Comparison of ENCODE assay signal across 16 mouse cellular contexts in genomic region chr11:102008954-102009637, GRCm38 (mm10). TPM values are rescaled to one million over a fixed set of nuclear protein-coding genes. Genes with fewer than 3 reads are reported as not detected.
DNase-seq lines count a peak whose midpoint lies in the region; ATAC-seq and TF ChIP-seq lines count a peak whose summit lies in the region.
"Had no signal": no experiment of that assay in that cellular context is flagged by ENCODE, and none has a peak within 500 bp of the region (broad histone marks: within the 10 kb centered on the region; RNA-seq: fewer than 3 reads in every experiment).

No protein-coding gene starts in this region.

- no peak for TF ChIP-seq EP300 in stomach, postnatal 0 days (optimal IDR thresholded peaks at IDR 0.05)

- H3K4me1 ChIP-seq in heart, embryonic 15.5 days (replicated peaks), result no peaks in the 10 kb centered on the region
- H3K4me1 ChIP-seq in heart, embryonic 11.5 days (ENCODE audit: control insufficient read depth, insufficient read depth, low read length), result no peaks in the 10 kb centered on the region
- H3K4me1 ChIP-seq in midbrain, embryonic 13.5 days (replicated peaks), result peaks cover 24% of the 10 kb centered on the region
- no peaks in the 10 kb centered on the region for H3K4me1 ChIP-seq in midbrain, embryonic 16.5 days (ENCODE audit: control insufficient read depth, insufficient read depth, low read length)
- H3K4me1 ChIP-seq in limb, embryonic 12.5 days (replicated peaks), result peaks cover 16% of the 10 kb centered on the region
- no peaks in the 10 kb centered on the region for H3K4me1 ChIP-seq in stomach, postnatal 0 days (replicated peaks; ENCODE audit: control insufficient read depth, insufficient read depth)

- DNase-seq in stomach, postnatal 0 days (ENCODE audit: low spot score), result peak; percentile 38
- DNase-seq in cerebellum, postnatal 4 days (ENCODE audit: low spot score in 2 of 2), result no peak
- DNase-seq in kidney, postnatal 14 days, result no peak
- DNase-seq: adrenal gland, adult 2 months; heart, adult 18-20 months; kidney, adult 18-20 months; layer of hippocampus, adult 9-11 months had no signal

- TF ChIP-seq CTCF in stomach, postnatal 0 days (IDR thresholded peaks at IDR 0.05; ENCODE audit: low read depth), result no peak

- peak; percentile 67 for ATAC-seq in heart, embryonic 15.5 days (replicated peaks; ENCODE audit: insufficient number of reproducible peaks, insufficient read depth, low FRiP score, low read depth)
- ATAC-seq in heart, embryonic 11.5 days (replicated peaks; ENCODE audit: insufficient number of reproducible peaks, low FRiP score, low TSS enrichment), result no peak
- ATAC-seq in midbrain, embryonic 13.5 days, result no peak
- no peak for ATAC-seq in midbrain, embryonic 16.5 days
- no peak for ATAC-seq in limb, embryonic 12.5 days (ENCODE audit: insufficient number of reproducible peaks, insufficient read depth, low FRiP score, low TSS enrichment, low read depth)
- no peak for ATAC-seq in stomach, postnatal 0 days (ENCODE audit: low FRiP score, low TSS enrichment)
- ATAC-seq: CD4-positive, CD25-positive, alpha-beta regulatory T cell, adult 4 months had no signal

- no peaks in the 10 kb centered on the region for H3K36me3 ChIP-seq in heart, embryonic 15.5 days
- H3K36me3 ChIP-seq in heart, embryonic 11.5 days (ENCODE audit: control insufficient read depth, insufficient read depth, low read length), result no peaks in the 10 kb centered on the region; the same call in 1 of the 2 replicates
- H3K36me3 ChIP-seq in midbrain, embryonic 13.5 days, result peaks cover 95% of the 10 kb centered on the region
- peaks cover 29% of the 10 kb centered on the region for H3K36me3 ChIP-seq in midbrain, embryonic 16.5 days (ENCODE audit: control insufficient read depth, insufficient read depth, low read length)
- peaks cover 87% of the 10 kb centered on the region for H3K36me3 ChIP-seq in limb, embryonic 12.5 days
- peaks cover 2% of the 10 kb centered on the region; the same call in 1 of the 2 replicates for H3K36me3 ChIP-seq in stomach, postnatal 0 days (ENCODE audit: control insufficient read depth, insufficient read depth, low read length)

- no peak overlapping the region for H3K4me2 ChIP-seq in heart, embryonic 15.5 days
- no peak overlapping the region for H3K4me2 ChIP-seq in heart, embryonic 11.5 days
- H3K4me2 ChIP-seq in midbrain, embryonic 13.5 days (replicated peaks), result no peak overlapping the region
- no peak overlapping the region for H3K4me2 ChIP-seq in midbrain, embryonic 16.5 days (ENCODE audit: low read length)
- no peak overlapping the region for H3K4me2 ChIP-seq in limb, embryonic 12.5 days
- H3K4me2 ChIP-seq in stomach, postnatal 0 days (replicated peaks; ENCODE audit: low read depth), result no peak overlapping the region

- no peaks in the 10 kb centered on the region for H3K9me3 ChIP-seq in heart, embryonic 15.5 days (replicated peaks)
- H3K9me3 ChIP-seq in heart, embryonic 11.5 days (replicated peaks; ENCODE audit: control insufficient read depth, low read length), result 0 out of 2 replicates have a peak, but pooled peaks cover 2% of the 10 kb centered on the region
- no peaks in the 10 kb centered on the region for H3K9me3 ChIP-seq in midbrain, embryonic 13.5 days
- H3K9me3 ChIP-seq in midbrain, embryonic 16.5 days (replicated peaks; ENCODE audit: control insufficient read depth, low read length, poor library complexity, severe bottlenecking), result no peaks in the 10 kb centered on the region
- peaks cover 6% of the 10 kb centered on the region; the same call in 1 of the 2 replicates for H3K9me3 ChIP-seq in limb, embryonic 12.5 days
- no peaks in the 10 kb centered on the region for H3K9me3 ChIP-seq in stomach, postnatal 0 days (ENCODE audit: control insufficient read depth, low read length)

- no peak overlapping the region for H3K9ac ChIP-seq in heart, embryonic 15.5 days
- no peak overlapping the region for H3K9ac ChIP-seq in heart, embryonic 11.5 days (ENCODE audit: low read depth, low read length)
- no peak overlapping the region for H3K9ac ChIP-seq in midbrain, embryonic 13.5 days (replicated peaks)
- H3K9ac ChIP-seq in midbrain, embryonic 16.5 days (ENCODE audit: low read depth, low read length), result no peak overlapping the region
- no peak overlapping the region for H3K9ac ChIP-seq in limb, embryonic 12.5 days (replicated peaks)
- H3K9ac ChIP-seq in stomach, postnatal 0 days (ENCODE audit: low read length), result no peak overlapping the region
- H3K9ac ChIP-seq: liver, embryonic 14.5 days had no signal

- H3K27me3 ChIP-seq in heart, embryonic 15.5 days, result no peaks in the 10 kb centered on the region
- no peaks in the 10 kb centered on the region for H3K27me3 ChIP-seq in heart, embryonic 11.5 days (ENCODE audit: control insufficient read depth, insufficient read depth, low read length)
- H3K27me3 ChIP-seq in midbrain, embryonic 13.5 days, result no peaks in the 10 kb centered on the region
- H3K27me3 ChIP-seq in midbrain, embryonic 16.5 days (ENCODE audit: control insufficient read depth, insufficient read depth, low read depth, low read length), result no peaks in the 10 kb centered on the region
- H3K27me3 ChIP-seq in limb, embryonic 12.5 days, result no peaks in the 10 kb centered on the region
- H3K27me3 ChIP-seq in stomach, postnatal 0 days (ENCODE audit: control insufficient read depth, insufficient read depth, low read length), result no peaks in the 10 kb centered on the region

- no peak overlapping the region for H3K4me3 ChIP-seq in heart, embryonic 15.5 days
- no peak overlapping the region for H3K4me3 ChIP-seq in heart, embryonic 11.5 days (ENCODE audit: low read depth, low read length)
- no peak overlapping the region for H3K4me3 ChIP-seq in midbrain, embryonic 13.5 days (replicated peaks)
- H3K4me3 ChIP-seq in midbrain, embryonic 16.5 days (ENCODE audit: low read depth, low read length), result no peak overlapping the region
- H3K4me3 ChIP-seq in limb, embryonic 12.5 days (replicated peaks), result no peak overlapping the region
- no peak overlapping the region for H3K4me3 ChIP-seq in stomach, postnatal 0 days (ENCODE audit: low read depth, low read length)

- 58% methylated on average over 15 of the region's 15 CpGs for WGBS in heart, embryonic 15.5 days
- 59% methylated on average over 15 of the region's 15 CpGs for WGBS in heart, embryonic 11.5 days (ENCODE audit: insufficient replicate concordance)
- WGBS in midbrain, embryonic 13.5 days, result 85% methylated on average over 15 of the region's 15 CpGs
- WGBS in midbrain, embryonic 16.5 days, result 89% methylated on average over 15 of the region's 15 CpGs
- WGBS in limb, embryonic 12.5 days, result 89% methylated on average over 15 of the region's 15 CpGs
- WGBS in stomach, postnatal 0 days, result 66% methylated on average over 15 of the region's 15 CpGs

- peak overlapping the region; percentile 24; the same call in 1 of the 2 replicates for H3K27ac ChIP-seq in heart, embryonic 15.5 days
- no peak overlapping the region for H3K27ac ChIP-seq in heart, embryonic 11.5 days (ENCODE audit: low read depth, low read length)
- H3K27ac ChIP-seq in midbrain, embryonic 13.5 days, result peak overlapping the region; percentile 83
- H3K27ac ChIP-seq in midbrain, embryonic 16.5 days (ENCODE audit: low read length), result no peak overlapping the region
- 0 out of 2 replicates have a peak overlapping the region, but pooled peaks have one; percentile 72 for H3K27ac ChIP-seq in limb, embryonic 12.5 days
- no peak overlapping the region for H3K27ac ChIP-seq in stomach, postnatal 0 days (replicated peaks)
- H3K27ac ChIP-seq: liver, embryonic 14.5 days had no signal

RNA-seq across cellular contexts. Expression of gene Mpp3, which starts 19.2 kb away (rescaled TPM):
- polyA plus RNA-seq in heart, embryonic 15.5 days (2015; fragmentation: Nextera tagmentation; extraction: Ambion mirVana), result 2.9 and 3.6 TPM in 2 replicates
- polyA plus RNA-seq in heart, embryonic 11.5 days (2014; fragmentation: Nextera tagmentation; extraction: Ambion mirVana), result 2.7 and 3.4 TPM in 2 replicates
- 45.3 and 46.4 TPM in 2 replicates for polyA plus RNA-seq in midbrain, embryonic 13.5 days (2015; fragmentation: Nextera tagmentation; extraction: Ambion mirVana)
- polyA plus RNA-seq in midbrain, embryonic 16.5 days (2015; fragmentation: Nextera tagmentation; extraction: Ambion mirVana), result 57.4 and 64.6 TPM in 2 replicates
- 13.7 and 16.3 TPM in 2 replicates for polyA plus RNA-seq in limb, embryonic 12.5 days (2016; fragmentation: Nextera tagmentation; extraction: Ambion mirVana)
- 3.3 and 3.4 TPM in 2 replicates for polyA plus RNA-seq in stomach, postnatal 0 days (2015; fragmentation: Nextera tagmentation; extraction: Ambion mirVana)

RNA-seq across cellular contexts. Expression of gene Dusp3, which starts 22.3 kb away (rescaled TPM):
- 50.4 and 56.7 TPM in 2 replicates for polyA plus RNA-seq in heart, embryonic 15.5 days (2015; fragmentation: Nextera tagmentation; extraction: Ambion mirVana)
- polyA plus RNA-seq in heart, embryonic 11.5 days (2014; fragmentation: Nextera tagmentation; extraction: Ambion mirVana), result 49.2 and 49.4 TPM in 2 replicates
- polyA plus RNA-seq in midbrain, embryonic 13.5 days (2015; fragmentation: Nextera tagmentation; extraction: Ambion mirVana), result 11.3 and 11.8 TPM in 2 replicates
- 25.6 and 29.7 TPM in 2 replicates for polyA plus RNA-seq in midbrain, embryonic 16.5 days (2015; fragmentation: Nextera tagmentation; extraction: Ambion mirVana)
- 11.2 and 11.6 TPM in 2 replicates for polyA plus RNA-seq in limb, embryonic 12.5 days (2016; fragmentation: Nextera tagmentation; extraction: Ambion mirVana)
- 21.7 and 22.8 TPM in 2 replicates for polyA plus RNA-seq in stomach, postnatal 0 days (2015; fragmentation: Nextera tagmentation; extraction: Ambion mirVana)

RNA-seq across cellular contexts. Expression of gene Cfap97d1, which starts 25.0 kb away (rescaled TPM):
- polyA plus RNA-seq in heart, embryonic 15.5 days (2015; fragmentation: Nextera tagmentation; extraction: Ambion mirVana), result not detected in 2 replicates
- not detected in 2 replicates for polyA plus RNA-seq in heart, embryonic 11.5 days (2014; fragmentation: Nextera tagmentation; extraction: Ambion mirVana)
- polyA plus RNA-seq in midbrain, embryonic 13.5 days (2015; fragmentation: Nextera tagmentation; extraction: Ambion mirVana), result not detected in 2 replicates
- not detected in 2 replicates for polyA plus RNA-seq in midbrain, embryonic 16.5 days (2015; fragmentation: Nextera tagmentation; extraction: Ambion mirVana)
- not detected in 2 replicates for polyA plus RNA-seq in limb, embryonic 12.5 days (2016; fragmentation: Nextera tagmentation; extraction: Ambion mirVana)
- not detected in 2 replicates for polyA plus RNA-seq in stomach, postnatal 0 days (2015; fragmentation: Nextera tagmentation; extraction: Ambion mirVana)
- polyA plus RNA-seq: adrenal gland, adult 2 months; CD4-positive, CD25-positive, alpha-beta regulatory T cell, adult 4 months; liver, embryonic 14.5 days; neural tube, embryonic 11.5 days; stomach, embryonic 14.5 days had no signal

RNA-seq across cellular contexts. Expression of gene Cd300lg, which starts 32.2 kb away (rescaled TPM):
- polyA plus RNA-seq in heart, embryonic 15.5 days (2015; fragmentation: Nextera tagmentation; extraction: Ambion mirVana), result 7.2 and 8.4 TPM in 2 replicates
- 0.70 and 0.79 TPM in 2 replicates for polyA plus RNA-seq in heart, embryonic 11.5 days (2014; fragmentation: Nextera tagmentation; extraction: Ambion mirVana)
- 0.32 and 0.40 TPM in 2 replicates for polyA plus RNA-seq in midbrain, embryonic 13.5 days (2015; fragmentation: Nextera tagmentation; extraction: Ambion mirVana)
- 0.23 and 0.46 TPM in 2 replicates for polyA plus RNA-seq in midbrain, embryonic 16.5 days (2015; fragmentation: Nextera tagmentation; extraction: Ambion mirVana)
- 0.40 and 0.70 TPM in 2 replicates for polyA plus RNA-seq in limb, embryonic 12.5 days (2016; fragmentation: Nextera tagmentation; extraction: Ambion mirVana)
- polyA plus RNA-seq in stomach, postnatal 0 days (2015; fragmentation: Nextera tagmentation; extraction: Ambion mirVana), result 3.0 and 3.4 TPM in 2 replicates
- polyA plus RNA-seq: CD4-positive, CD25-positive, alpha-beta regulatory T cell, adult 4 months had no signal

RNA-seq across cellular contexts. Expression of gene Sost, which starts 42.3 kb away (rescaled TPM):
- polyA plus RNA-seq in heart, embryonic 15.5 days (2015; fragmentation: Nextera tagmentation; extraction: Ambion mirVana), result 3.9 and 4.4 TPM in 2 replicates
- polyA plus RNA-seq in heart, embryonic 11.5 days (2014; fragmentation: Nextera tagmentation; extraction: Ambion mirVana), result 0.10 and 0.43 TPM in 2 replicates
- polyA plus RNA-seq in midbrain, embryonic 13.5 days (2015; fragmentation: Nextera tagmentation; extraction: Ambion mirVana), result 0.07 and 0.24 TPM in 2 replicates
- 0.10 TPM in 1 of 2 replicates, not detected in the other for polyA plus RNA-seq in midbrain, embryonic 16.5 days (2015; fragmentation: Nextera tagmentation; extraction: Ambion mirVana)
- polyA plus RNA-seq in limb, embryonic 12.5 days (2016; fragmentation: Nextera tagmentation; extraction: Ambion mirVana), result 1.1 and 1.2 TPM in 2 replicates
- polyA plus RNA-seq in stomach, postnatal 0 days (2015; fragmentation: Nextera tagmentation; extraction: Ambion mirVana), result 0.08 TPM in 1 of 2 replicates, not detected in the other
- polyA plus RNA-seq: CD4-positive, CD25-positive, alpha-beta regulatory T cell, adult 4 months; neural tube, embryonic 11.5 days; stomach, embryonic 14.5 days had no signal

Comparison
In these comparisons a context has a peak if more than half of its experiments do, and no peak if none do; other contexts are left out.
1. H3K27ac ChIP-seq: peak in heart, embryonic 15.5 days (single experiment), midbrain, embryonic 13.5 days (single experiment) and limb, embryonic 12.5 days (single experiment); none in heart, embryonic 11.5 days (single experiment), midbrain, embryonic 16.5 days (single experiment) and stomach, postnatal 0 days (single experiment).